Mouse (Mus musculus): ENCODE measurements around the gene Olfr1101. TPM values are rescaled to one million over a fixed set of nuclear protein-coding genes. Genes with fewer than 3 reads are reported as not detected.

Gene Olfr1101
- not detected in 2 replicates for polyA plus RNA-seq (2012; rRNA removed)

DNA sequence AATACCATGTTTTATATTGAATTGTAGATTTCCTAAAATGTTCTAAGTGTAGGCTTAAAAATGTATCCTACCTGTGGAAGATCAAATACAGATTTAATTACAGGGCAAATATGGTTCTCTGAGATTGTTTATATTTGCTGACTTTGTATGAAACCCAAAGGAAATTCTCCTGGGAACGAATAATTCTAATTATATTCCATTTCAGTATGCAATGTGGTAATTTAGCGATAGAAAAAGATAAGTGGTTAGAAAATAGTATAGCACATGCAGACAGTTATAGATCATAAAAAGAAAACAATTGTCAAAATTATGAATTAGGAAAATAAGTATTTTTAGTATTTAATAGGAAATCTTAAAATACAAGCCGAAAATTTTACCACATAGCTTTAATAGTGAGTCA, at the start of gene Olfr1101:
Gene Olfr1101 (minus strand): TSS at position 101 of the 400 bp plus-strand sequence.
- 82% methylated on average over 3 of the region's 3 CpGs for WGBS
- no peak for DNase-seq
- H3K4me3 ChIP-seq (replicated peaks; ENCODE audit: insufficient read depth, low read depth, low read length), result no peak within 1 kb of the TSS
- H3K27me3 ChIP-seq (ENCODE audit: control insufficient read depth, insufficient read depth, low read length), result no peaks in the 10 kb centered on the region
- H3K4me1 ChIP-seq (ENCODE audit: control insufficient read depth, insufficient read depth, low read length), result no peaks in the 10 kb centered on the region
- TF ChIP-seq POLR2A (IDR thresholded peaks at IDR 0.05; ENCODE audit: borderline replicate concordance, insufficient read depth, low read length), result no peak
- TF ChIP-seq CTCF (IDR thresholded peaks at IDR 0.05; ENCODE audit: borderline replicate concordance, insufficient read depth, low read depth, low read length), result no peak
- no peak within 1 kb of the TSS for H3K27ac ChIP-seq (ENCODE audit: insufficient read depth, low read length)

DNA sequence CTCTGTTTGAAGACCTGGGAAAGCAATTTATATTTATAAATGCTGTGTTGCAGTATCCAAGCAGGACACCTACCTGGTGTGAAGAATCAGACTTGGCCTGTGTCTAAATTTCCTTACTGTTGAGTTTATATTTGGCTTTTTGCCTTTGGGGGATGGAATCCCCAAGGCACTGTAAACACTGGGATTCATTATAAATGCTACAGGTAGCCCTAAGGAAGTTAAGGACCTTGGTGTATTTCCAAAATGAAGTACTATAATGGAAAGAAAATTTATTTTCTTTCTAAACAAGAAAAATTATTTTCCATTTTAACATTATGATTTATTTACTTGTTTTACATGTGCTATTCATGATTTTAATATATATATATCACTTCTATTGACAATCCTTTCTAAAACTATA, 45.4 kb upstream of the Olfr1101 start, which contains the start of gene Olfr1105:
Gene Olfr1105 (minus strand): TSS at position 101 of the 400 bp plus-strand sequence.
- DNase-seq, result no peak
- Histone ChIP-seq H3K27me3 (ENCODE audit: control insufficient read depth, insufficient read depth, low read length) (no peaks in the 10 kb centered on the region), H3K4me1 (ENCODE audit: control insufficient read depth, insufficient read depth, low read length) (no peaks in the 10 kb centered on the region), H3K27ac (ENCODE audit: insufficient read depth, low read length) (no peak within 1 kb of the TSS), H3K4me3 (replicated peaks; ENCODE audit: insufficient read depth, low read depth, low read length) (no peak within 1 kb of the TSS)
- TF ChIP-seq POLR2A (IDR thresholded peaks at IDR 0.05; ENCODE audit: borderline replicate concordance, insufficient read depth, low read length) (no peak), CTCF (IDR thresholded peaks at IDR 0.05; ENCODE audit: borderline replicate concordance, insufficient read depth, low read depth, low read length) (no peak)

DNA sequence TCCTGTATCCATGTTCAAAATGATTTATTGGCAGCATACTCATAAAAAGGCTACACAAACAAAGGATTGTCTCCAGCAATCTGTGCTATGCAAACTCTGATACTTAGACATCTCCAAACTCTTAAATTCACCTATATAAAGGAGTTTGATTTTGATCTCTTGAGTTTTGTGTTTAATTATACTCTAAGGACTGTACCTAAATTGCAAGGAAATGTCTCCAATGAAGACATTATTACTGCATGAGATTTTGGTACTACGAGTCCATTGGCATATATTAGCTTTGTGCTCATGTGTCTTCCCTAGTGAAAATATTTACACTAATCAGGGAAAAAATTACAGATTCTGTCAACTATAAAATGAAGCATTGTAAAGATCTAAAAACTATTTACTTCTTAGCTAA, 36.0 kb upstream of the Olfr1101 start, which contains the start of gene Olfr1104:
Gene Olfr1104 (minus strand): TSS at position 101 of the 400 bp plus-strand sequence.
- no peak within 1 kb of the TSS for H3K27ac ChIP-seq (ENCODE audit: insufficient read depth, low read length)
- no peak within 1 kb of the TSS for H3K4me3 ChIP-seq (replicated peaks; ENCODE audit: insufficient read depth, low read depth, low read length)
- H3K4me1 ChIP-seq (ENCODE audit: control insufficient read depth, insufficient read depth, low read length), result no peaks in the 10 kb centered on the region
- WGBS, result 88% methylated on average over 1 of the region's 1 CpGs
- TF ChIP-seq POLR2A (IDR thresholded peaks at IDR 0.05; ENCODE audit: borderline replicate concordance, insufficient read depth, low read length) (no peak), CTCF (IDR thresholded peaks at IDR 0.05; ENCODE audit: borderline replicate concordance, insufficient read depth, low read depth, low read length) (no peak)
- no peak for DNase-seq
- H3K27me3 ChIP-seq (ENCODE audit: control insufficient read depth, insufficient read depth, low read length), result no peaks in the 10 kb centered on the region

DNA sequence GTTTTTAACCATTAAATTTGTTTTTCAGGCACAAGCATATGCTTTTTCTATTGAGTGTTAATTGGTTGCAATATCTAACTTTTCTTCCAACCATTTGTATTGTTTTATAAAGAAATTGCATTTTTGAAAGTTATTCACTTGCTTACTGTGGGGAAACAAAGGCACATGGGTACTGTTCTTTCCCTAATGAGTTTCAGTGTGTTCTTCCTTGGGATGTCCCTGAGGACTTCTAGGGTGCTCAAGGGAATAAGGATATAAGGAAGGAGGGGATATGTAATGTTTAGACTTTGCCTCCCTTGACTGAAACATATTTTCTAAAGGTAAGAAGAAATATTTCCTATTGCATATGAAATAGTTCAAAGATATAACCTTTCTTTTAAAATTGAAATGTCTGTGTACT, 7.1 kb upstream of the Olfr1101 start, which contains the start of gene Olfr1102:
Gene Olfr1102 (plus strand): TSS at position 301 of the 400 bp plus-strand sequence.
- Histone ChIP-seq H3K4me1 (ENCODE audit: control insufficient read depth, insufficient read depth, low read length) (no peaks in the 10 kb centered on the region), H3K4me3 (replicated peaks; ENCODE audit: insufficient read depth, low read depth, low read length) (no peak within 1 kb of the TSS), H3K27me3 (ENCODE audit: control insufficient read depth, insufficient read depth, low read length) (no peaks in the 10 kb centered on the region), H3K27ac (ENCODE audit: insufficient read depth, low read length) (no peak within 1 kb of the TSS)
- no peak for DNase-seq
- TF ChIP-seq POLR2A (IDR thresholded peaks at IDR 0.05; ENCODE audit: borderline replicate concordance, insufficient read depth, low read length), result no peak
- TF ChIP-seq CTCF (IDR thresholded peaks at IDR 0.05; ENCODE audit: borderline replicate concordance, insufficient read depth, low read depth, low read length), result no peak

DNA sequence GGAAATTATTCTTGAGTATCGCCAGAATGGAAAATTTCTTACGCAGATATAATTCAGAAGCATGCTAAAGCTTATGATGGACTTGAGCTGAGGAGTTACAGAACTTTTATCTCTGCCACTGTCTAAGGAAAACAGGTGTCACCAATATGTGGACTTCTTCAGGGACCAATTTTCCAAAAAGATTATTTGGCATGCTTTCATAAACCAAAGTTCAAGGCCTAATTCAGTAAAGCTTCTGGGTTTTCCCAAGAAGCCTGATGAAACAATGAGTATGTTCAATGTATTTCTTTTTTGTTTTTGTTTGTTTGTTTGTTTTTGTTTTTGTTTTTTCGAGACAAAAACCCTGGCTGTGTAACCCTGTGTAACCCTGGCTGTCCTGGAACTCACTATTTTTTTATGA, 11.2 kb downstream of the Olfr1101 start, which contains the start of gene Olfr1100:
Gene Olfr1100 (minus strand): TSS at position 101 of the 400 bp plus-strand sequence.
- DNase-seq, result no peak
- Histone ChIP-seq H3K27me3 (ENCODE audit: control insufficient read depth, insufficient read depth, low read length) (no peaks in the 10 kb centered on the region), H3K4me3 (replicated peaks; ENCODE audit: insufficient read depth, low read depth, low read length) (no peak within 1 kb of the TSS), H3K27ac (ENCODE audit: insufficient read depth, low read length) (no peak within 1 kb of the TSS), H3K4me1 (ENCODE audit: control insufficient read depth, insufficient read depth, low read length) (no peaks in the 10 kb centered on the region)
- TF ChIP-seq POLR2A (IDR thresholded peaks at IDR 0.05; ENCODE audit: borderline replicate concordance, insufficient read depth, low read length) (no peak), CTCF (IDR thresholded peaks at IDR 0.05; ENCODE audit: borderline replicate concordance, insufficient read depth, low read depth, low read length) (no peak)
- 78% methylated on average over 3 of the region's 3 CpGs for WGBS

DNA sequence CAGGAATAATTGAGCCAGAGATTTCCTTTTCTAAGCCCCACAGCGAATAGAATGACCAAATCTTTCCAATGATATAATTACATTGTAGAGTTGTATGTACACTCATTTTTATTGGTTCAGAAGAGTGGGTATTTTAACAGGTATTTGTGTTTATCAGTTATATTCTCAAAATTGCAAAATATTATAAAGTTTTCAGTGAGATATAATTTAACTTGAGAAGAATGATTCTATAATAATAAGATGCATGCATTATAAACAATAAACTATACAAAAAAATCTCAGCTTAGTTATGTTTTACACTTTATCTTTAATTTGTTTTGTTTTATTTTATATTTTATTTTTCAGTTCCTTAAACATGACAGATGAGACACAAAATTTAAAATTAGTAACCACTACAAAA, 30.4 kb downstream of the Olfr1101 start, which contains the start of gene Olfr1099:
Gene Olfr1099 (minus strand): TSS at position 101 of the 400 bp plus-strand sequence.
- no peak within 1 kb of the TSS for H3K27ac ChIP-seq (ENCODE audit: insufficient read depth, low read length)
- TF ChIP-seq CTCF (IDR thresholded peaks at IDR 0.05; ENCODE audit: borderline replicate concordance, insufficient read depth, low read depth, low read length) (no peak), POLR2A (IDR thresholded peaks at IDR 0.05; ENCODE audit: borderline replicate concordance, insufficient read depth, low read length) (no peak)
- WGBS, result 78% methylated on average over 1 of the region's 1 CpGs
- H3K4me3 ChIP-seq (replicated peaks; ENCODE audit: insufficient read depth, low read depth, low read length), result no peak within 1 kb of the TSS
- no peak for DNase-seq
- H3K4me1 ChIP-seq (ENCODE audit: control insufficient read depth, insufficient read depth, low read length), result no peaks in the 10 kb centered on the region
- H3K27me3 ChIP-seq (ENCODE audit: control insufficient read depth, insufficient read depth, low read length), result no peaks in the 10 kb centered on the region

Other genes with a start within 250 kb of the Olfr1101 start
- not detected in 2 replicates for gene Olfr1090, start 232.2 kb downstream of the Olfr1101 start, polyA plus RNA-seq (2012; rRNA removed)
- not detected in 2 replicates for gene Olfr1093, start 208.7 kb downstream of the Olfr1101 start, polyA plus RNA-seq (2012; rRNA removed)
- gene Olfr141, start 181.2 kb downstream of the Olfr1101 start, polyA plus RNA-seq (2012; rRNA removed), result not detected in 2 replicates
- gene Olfr1094, start 166.6 kb downstream of the Olfr1101 start, polyA plus RNA-seq (2012; rRNA removed), result not detected in 2 replicates
- gene Olfr1095, start 139.5 kb downstream of the Olfr1101 start, polyA plus RNA-seq (2012; rRNA removed), result not detected in 2 replicates
- not detected in 2 replicates for gene Gm13723, start 116.4 kb downstream of the Olfr1101 start, polyA plus RNA-seq (2012; rRNA removed)
- gene Olfr1097, start 99.0 kb downstream of the Olfr1101 start, polyA plus RNA-seq (2012; rRNA removed), result not detected in 2 replicates
- not detected in 2 replicates for gene Olfr1098, start 66.7 kb downstream of the Olfr1101 start, polyA plus RNA-seq (2012; rRNA removed)
- gene Olfr1099, start 30.5 kb downstream of the Olfr1101 start, polyA plus RNA-seq (2012; rRNA removed), result not detected in 2 replicates
- gene Olfr1100, start 11.3 kb downstream of the Olfr1101 start, polyA plus RNA-seq (2012; rRNA removed), result not detected in 2 replicates
- not detected in 2 replicates for gene Olfr1102, start 7.2 kb upstream of the Olfr1101 start, polyA plus RNA-seq (2012; rRNA removed)
- gene Olfr1104, start 35.9 kb upstream of the Olfr1101 start, polyA plus RNA-seq (2012; rRNA removed), result not detected in 2 replicates
- gene Olfr1105, start 45.3 kb upstream of the Olfr1101 start, polyA plus RNA-seq (2012; rRNA removed), result not detected in 2 replicates
- not detected in 2 replicates for gene Olfr1106, start 61.1 kb upstream of the Olfr1101 start, polyA plus RNA-seq (2012; rRNA removed)
- gene Olfr1107, start 84.6 kb upstream of the Olfr1101 start, polyA plus RNA-seq (2012; rRNA removed), result not detected in 2 replicates
- not detected in 2 replicates for gene Olfr1109, start 104.8 kb upstream of the Olfr1101 start, polyA plus RNA-seq (2012; rRNA removed)
- gene Olfr259, start 123.3 kb upstream of the Olfr1101 start, polyA plus RNA-seq (2012; rRNA removed), result not detected in 2 replicates
- gene Olfr1110, start 149.1 kb upstream of the Olfr1101 start, polyA plus RNA-seq (2012; rRNA removed), result not detected in 2 replicates
- gene Olfr1111, start 161.4 kb upstream of the Olfr1101 start, polyA plus RNA-seq (2012; rRNA removed), result not detected in 2 replicates
- gene Olfr1112, start 196.6 kb upstream of the Olfr1101 start, polyA plus RNA-seq (2012; rRNA removed), result not detected in 2 replicates
- not detected in 2 replicates for gene Olfr1113, start 217.7 kb upstream of the Olfr1101 start, polyA plus RNA-seq (2012; rRNA removed)